Mouse (Mus musculus) bone marrow, adult 2 months (tissue): ENCODE results near the gene Mvb12a.

Source experiments
- CTCF ChIP-seq: fragments of 200-500 bp; IDR thresholded peaks from 2 replicates; pipeline ENCODE4 v1.5.1; 2011; ENCODE audit warnings: low read length, control low read depth; ENCODE audit not compliant: control insufficient read depth, insufficient read depth
- POLR2A ChIP-seq: fragments of 200-500 bp; IDR thresholded peaks from 2 replicates; pipeline ENCODE4 v1.6.1; 2011; ENCODE audit warnings: low read depth, mild to moderate bottlenecking, control low read depth, low read length, borderline replicate concordance; ENCODE audit not compliant: control insufficient read depth

DNA sequence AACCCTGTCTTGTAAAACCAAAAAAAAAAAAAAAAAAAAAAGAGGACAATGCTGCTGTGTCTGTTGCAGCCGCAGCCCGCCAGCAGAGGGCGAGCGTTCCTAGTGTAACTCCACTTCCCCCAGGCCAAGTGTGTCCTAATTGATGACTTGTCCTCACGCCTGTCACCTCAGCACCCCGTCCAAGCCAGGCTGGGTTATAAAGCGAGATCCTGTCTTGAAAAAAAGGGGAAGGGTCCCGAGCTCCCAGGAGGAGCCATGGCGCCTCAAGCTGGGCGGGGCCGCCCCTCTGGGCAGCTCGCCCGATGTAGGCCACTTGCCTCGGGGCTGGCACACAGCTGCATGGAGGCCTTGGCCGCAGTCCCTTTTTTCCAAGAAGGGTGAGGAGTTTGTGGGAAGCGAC, 47.7 kb upstream of the Mvb12a start:
- TF ChIP-seq CTCF (peak; percentile 82), POLR2A (0 out of 2 replicates have a peak, but pooled peaks have one; percentile 27)
